Mouse (Mus musculus): ENCODE data around the gene Hectd2. TPM values are rescaled to one million over a fixed set of nuclear protein-coding genes. Genes with fewer than 3 reads are reported as not detected.

Hectd2 gene
- polyA plus RNA-seq, 1 experiment from 2014 or later = 16.8 TPM

- H3K4me2 ChIP-seq (ENCODE audit: low read depth, low read length) = no peak overlapping the region
- H3K4me3 ChIP-seq (ENCODE audit: low read depth, low read length) = no peak overlapping the region
- no peak overlapping the region for H3K27ac ChIP-seq (ENCODE audit: low read depth, low read length)
- no peaks in the 10 kb centered on the region for H3K27me3 ChIP-seq (ENCODE audit: control insufficient read depth, insufficient read depth, low read length)
- no peaks in the 10 kb centered on the region for H3K36me3 ChIP-seq (ENCODE audit: control insufficient read depth, insufficient read depth, low read length)
- H3K4me1 ChIP-seq (ENCODE audit: control insufficient read depth, insufficient read depth, low read length) = no peaks in the 10 kb centered on the region
- 82% methylated on average over 7 of the region's 7 CpGs for WGBS
- no peak overlapping the region for H3K9ac ChIP-seq (replicated peaks; ENCODE audit: low read depth, low read length)
- ATAC-seq (ENCODE audit: low read depth) = no peak
- H3K9me3 ChIP-seq (ENCODE audit: control insufficient read depth, low read length) = 0 out of 2 replicates have a peak, but pooled peaks cover 2% of the 10 kb centered on the region
Observed at GRCm38 (mm10) chr19:36646132-36646828, 91.8 kb downstream of the Hectd2 start.

GRCm38 (mm10) chr19:36652686-36653085 lies 98.2 kb downstream of the Hectd2 start:
- no peaks in the 10 kb centered on the region for H3K36me3 ChIP-seq (ENCODE audit: control insufficient read depth, insufficient read depth, low read length)
- H3K27ac ChIP-seq (ENCODE audit: low read depth, low read length) = no peak overlapping the region
- ATAC-seq (ENCODE audit: low read depth) = no peak
- no peaks in the 10 kb centered on the region for H3K27me3 ChIP-seq (ENCODE audit: control insufficient read depth, insufficient read depth, low read length)
- H3K9ac ChIP-seq (replicated peaks; ENCODE audit: low read depth, low read length) = no peak overlapping the region
- H3K4me2 ChIP-seq (ENCODE audit: low read depth, low read length) = no peak overlapping the region
- H3K4me3 ChIP-seq (ENCODE audit: low read depth, low read length) = no peak overlapping the region
- 97% methylated on average over 1 of the region's 1 CpGs for WGBS
- H3K4me1 ChIP-seq (ENCODE audit: control insufficient read depth, insufficient read depth, low read length) = no peaks in the 10 kb centered on the region
- no peaks in the 10 kb centered on the region for H3K9me3 ChIP-seq (ENCODE audit: control insufficient read depth, low read length)

GRCm38 (mm10) chr19:36662734-36663133 lies 108.3 kb downstream of the Hectd2 start:
- 98% methylated on average over 1 of the region's 1 CpGs for WGBS
- Histone ChIP-seq H3K27me3 (ENCODE audit: control insufficient read depth, insufficient read depth, low read length) (no peaks in the 10 kb centered on the region), H3K4me2 (ENCODE audit: low read depth, low read length) (no peak overlapping the region), H3K4me1 (ENCODE audit: control insufficient read depth, insufficient read depth, low read length) (no peaks in the 10 kb centered on the region), H3K9me3 (ENCODE audit: control insufficient read depth, low read length) (no peaks in the 10 kb centered on the region), H3K36me3 (ENCODE audit: control insufficient read depth, insufficient read depth, low read length) (no peaks in the 10 kb centered on the region), H3K27ac (ENCODE audit: low read depth, low read length) (no peak overlapping the region), H3K4me3 (ENCODE audit: low read depth, low read length) (no peak overlapping the region), H3K9ac (replicated peaks; ENCODE audit: low read depth, low read length) (no peak overlapping the region)
- ATAC-seq (ENCODE audit: low read depth) = no peak

DNA sequence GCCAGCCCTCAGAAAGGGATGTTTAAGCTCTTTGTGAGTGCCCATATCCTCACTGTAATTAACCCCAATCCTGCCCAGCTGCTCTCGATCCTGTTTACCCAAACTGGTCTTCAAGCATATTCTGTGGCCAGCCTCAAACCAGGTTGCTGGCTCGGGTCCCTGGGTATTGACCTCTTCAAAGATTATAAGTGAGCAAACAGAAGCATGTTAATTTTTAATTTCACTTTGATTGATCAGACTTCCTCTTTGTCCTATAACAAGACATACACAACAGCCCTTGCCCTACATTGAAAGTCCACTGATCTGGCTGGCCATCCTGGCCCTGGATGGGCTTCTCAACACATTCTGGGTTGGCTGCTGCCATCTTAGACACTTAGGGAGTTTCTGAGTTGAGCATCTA lies 109.5 kb downstream of the Hectd2 start:
- H3K27me3 ChIP-seq (ENCODE audit: control insufficient read depth, insufficient read depth, low read length) = no peaks in the 10 kb centered on the region
- H3K4me2 ChIP-seq (ENCODE audit: low read depth, low read length) = no peak overlapping the region
- 77% methylated on average over 2 of the region's 2 CpGs for WGBS
- ATAC-seq (ENCODE audit: low read depth) = no peak
- no peaks in the 10 kb centered on the region for H3K4me1 ChIP-seq (ENCODE audit: control insufficient read depth, insufficient read depth, low read length)
- no peaks in the 10 kb centered on the region for H3K36me3 ChIP-seq (ENCODE audit: control insufficient read depth, insufficient read depth, low read length)
- no peaks in the 10 kb centered on the region for H3K9me3 ChIP-seq (ENCODE audit: control insufficient read depth, low read length)
- H3K27ac ChIP-seq (ENCODE audit: low read depth, low read length) = no peak overlapping the region
- no peak overlapping the region for H3K9ac ChIP-seq (replicated peaks; ENCODE audit: low read depth, low read length)
- H3K4me3 ChIP-seq (ENCODE audit: low read depth, low read length) = no peak overlapping the region

GRCm38 (mm10) chr19:36664417-36664816 lies 110.0 kb downstream of the Hectd2 start:
- no peaks in the 10 kb centered on the region for H3K9me3 ChIP-seq (ENCODE audit: control insufficient read depth, low read length)
- H3K36me3 ChIP-seq (ENCODE audit: control insufficient read depth, insufficient read depth, low read length) = no peaks in the 10 kb centered on the region
- H3K4me2 ChIP-seq (ENCODE audit: low read depth, low read length) = no peak overlapping the region
- H3K27ac ChIP-seq (ENCODE audit: low read depth, low read length) = no peak overlapping the region
- no peaks in the 10 kb centered on the region for H3K27me3 ChIP-seq (ENCODE audit: control insufficient read depth, insufficient read depth, low read length)
- no peak overlapping the region for H3K4me3 ChIP-seq (ENCODE audit: low read depth, low read length)
- WGBS = 82% methylated on average over 6 of the region's 6 CpGs
- no peak for ATAC-seq (ENCODE audit: low read depth)
- no peak overlapping the region for H3K9ac ChIP-seq (replicated peaks; ENCODE audit: low read depth, low read length)
- no peaks in the 10 kb centered on the region for H3K4me1 ChIP-seq (ENCODE audit: control insufficient read depth, insufficient read depth, low read length)

GRCm38 (mm10) chr19:36665206-36665605 lies 110.8 kb downstream of the Hectd2 start:
- Histone ChIP-seq H3K27me3 (ENCODE audit: control insufficient read depth, insufficient read depth, low read length) (no peaks in the 10 kb centered on the region), H3K4me2 (ENCODE audit: low read depth, low read length) (no peak overlapping the region), H3K27ac (ENCODE audit: low read depth, low read length) (no peak overlapping the region), H3K4me1 (ENCODE audit: control insufficient read depth, insufficient read depth, low read length) (no peaks in the 10 kb centered on the region), H3K36me3 (ENCODE audit: control insufficient read depth, insufficient read depth, low read length) (no peaks in the 10 kb centered on the region), H3K4me3 (ENCODE audit: low read depth, low read length) (no peak overlapping the region), H3K9me3 (ENCODE audit: control insufficient read depth, low read length) (no peaks in the 10 kb centered on the region), H3K9ac (replicated peaks; ENCODE audit: low read depth, low read length) (no peak overlapping the region)
- 83% methylated on average over 7 of the region's 7 CpGs for WGBS
- ATAC-seq (ENCODE audit: low read depth) = no peak

DNA sequence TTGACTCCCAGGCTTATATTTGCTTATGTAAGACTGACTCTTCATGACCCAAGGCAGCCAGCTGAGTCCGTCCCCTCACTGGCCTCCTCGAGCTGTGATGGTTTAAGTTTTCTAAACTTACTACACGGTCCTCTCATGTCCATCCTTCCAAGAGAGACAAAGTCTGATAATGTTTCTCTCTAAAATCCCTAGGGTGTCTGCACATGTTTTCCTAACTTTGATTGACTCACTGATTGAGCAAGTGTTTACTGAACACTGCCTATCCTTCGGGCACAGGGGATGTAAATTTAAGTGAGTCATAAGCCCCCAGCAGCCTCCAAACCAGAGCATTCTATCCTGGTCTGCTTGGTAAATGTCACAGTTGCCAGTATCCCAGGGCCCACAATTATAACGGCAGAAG lies 111.2 kb downstream of the Hectd2 start:
- Histone ChIP-seq H3K27me3 (ENCODE audit: control insufficient read depth, insufficient read depth, low read length) (no peaks in the 10 kb centered on the region), H3K4me1 (ENCODE audit: control insufficient read depth, insufficient read depth, low read length) (no peaks in the 10 kb centered on the region), H3K27ac (ENCODE audit: low read depth, low read length) (no peak overlapping the region), H3K4me3 (ENCODE audit: low read depth, low read length) (no peak overlapping the region), H3K36me3 (ENCODE audit: control insufficient read depth, insufficient read depth, low read length) (no peaks in the 10 kb centered on the region), H3K4me2 (ENCODE audit: low read depth, low read length) (no peak overlapping the region), H3K9me3 (ENCODE audit: control insufficient read depth, low read length) (no peaks in the 10 kb centered on the region), H3K9ac (replicated peaks; ENCODE audit: low read depth, low read length) (no peak overlapping the region)
- WGBS = 72% methylated on average over 5 of the region's 5 CpGs
- ATAC-seq (ENCODE audit: low read depth) = no peak

DNA sequence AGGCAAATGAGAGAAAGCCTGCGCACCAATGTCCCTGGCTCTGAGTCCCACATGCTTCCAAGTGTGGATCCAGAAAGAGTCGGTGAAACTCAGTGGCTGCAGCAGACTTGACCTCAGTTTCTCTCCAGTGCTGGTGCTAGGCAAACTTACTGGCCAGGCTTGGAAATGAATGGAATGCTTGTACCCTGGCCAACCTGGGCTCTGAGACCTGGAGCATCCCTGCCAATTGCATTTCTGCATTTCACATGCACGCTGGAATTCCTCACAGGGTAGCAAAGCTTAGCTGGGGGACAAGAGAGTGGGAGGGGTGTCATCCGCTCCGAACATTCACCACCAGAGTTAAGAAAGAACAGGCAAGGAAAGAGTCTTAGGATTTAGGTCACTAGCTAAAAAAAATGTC lies 112.0 kb downstream of the Hectd2 start:
- 91% methylated on average over 5 of the region's 5 CpGs for WGBS
- H3K4me3 ChIP-seq (ENCODE audit: low read depth, low read length) = no peak overlapping the region
- no peak overlapping the region for H3K4me2 ChIP-seq (ENCODE audit: low read depth, low read length)
- no peak overlapping the region for H3K27ac ChIP-seq (ENCODE audit: low read depth, low read length)
- no peak for ATAC-seq (ENCODE audit: low read depth)
- no peaks in the 10 kb centered on the region for H3K36me3 ChIP-seq (ENCODE audit: control insufficient read depth, insufficient read depth, low read length)
- H3K9me3 ChIP-seq (ENCODE audit: control insufficient read depth, low read length) = no peaks in the 10 kb centered on the region
- no peaks in the 10 kb centered on the region for H3K27me3 ChIP-seq (ENCODE audit: control insufficient read depth, insufficient read depth, low read length)
- H3K4me1 ChIP-seq (ENCODE audit: control insufficient read depth, insufficient read depth, low read length) = no peaks in the 10 kb centered on the region
- no peak overlapping the region for H3K9ac ChIP-seq (replicated peaks; ENCODE audit: low read depth, low read length)

- H3K9ac ChIP-seq (replicated peaks; ENCODE audit: low read depth, low read length) = no peak overlapping the region
- WGBS = 94% methylated on average over 6 of the region's 6 CpGs
- no peak overlapping the region for H3K4me2 ChIP-seq (ENCODE audit: low read depth, low read length)
- H3K27me3 ChIP-seq (ENCODE audit: control insufficient read depth, insufficient read depth, low read length) = no peaks in the 10 kb centered on the region
- H3K27ac ChIP-seq (ENCODE audit: low read depth, low read length) = no peak overlapping the region
- no peaks in the 10 kb centered on the region for H3K36me3 ChIP-seq (ENCODE audit: control insufficient read depth, insufficient read depth, low read length)
- no peaks in the 10 kb centered on the region for H3K4me1 ChIP-seq (ENCODE audit: control insufficient read depth, insufficient read depth, low read length)
- no peak for ATAC-seq (ENCODE audit: low read depth)
- no peaks in the 10 kb centered on the region for H3K9me3 ChIP-seq (ENCODE audit: control insufficient read depth, low read length)
- H3K4me3 ChIP-seq (ENCODE audit: low read depth, low read length) = no peak overlapping the region
Observed at GRCm38 (mm10) chr19:36667368-36667767, 112.9 kb downstream of the Hectd2 start.
